Mouse (Mus musculus): ENCODE data around the gene Snhg11. TPM values are rescaled to one million over a fixed set of nuclear protein-coding genes. Genes with fewer than 3 reads are reported as not detected.
"Not testable (repeated sequence)": the region's sequence is repeated elsewhere in the genome, so short reads cannot be mapped to it uniquely, and the experiment has no call there.

The Snhg11 gene
- polyA plus RNA-seq, 1 experiment from 2014 or later = 0.45 TPM

- H3K9ac ChIP-seq (ENCODE audit: low read length) = no peak overlapping the region
- H3K9me3 ChIP-seq (ENCODE audit: control insufficient read depth, low read length) = no peaks in the 10 kb centered on the region
- no peaks in the 10 kb centered on the region for H3K4me1 ChIP-seq (ENCODE audit: control insufficient read depth in 2 of 2, insufficient read depth in 2 of 2, low read length in 2 of 2)
- WGBS = 87% methylated on average over 7 of the region's 7 CpGs
- no peak for ATAC-seq (ENCODE audit: insufficient number of reproducible peaks, insufficient read depth, low FRiP score, low read depth)
- H3K27me3 ChIP-seq (ENCODE audit: control insufficient read depth, insufficient read depth, low read length) = no peaks in the 10 kb centered on the region
- no peak overlapping the region for H3K27ac ChIP-seq (replicated peaks in 1 of 2; ENCODE audit: control insufficient read depth in 1 of 2, insufficient read depth in 1 of 2, low read depth in 2 of 2, low read length in 2 of 2)
- no peaks in the 10 kb centered on the region for H3K36me3 ChIP-seq (ENCODE audit: control insufficient read depth, insufficient read depth, low read length)
- H3K4me2 ChIP-seq (ENCODE audit: low read length) = no peak overlapping the region
- H3K4me3 ChIP-seq (ENCODE audit: control insufficient read depth in 1 of 2, insufficient read depth in 1 of 2, low read depth in 1 of 2, low read length in 2 of 2) = no peak overlapping the region
These were observed 14.0 kb downstream of the Snhg11 start for GRCm38 (mm10) chr2:158389421-158389820.

- no peak overlapping the region for H3K9ac ChIP-seq (ENCODE audit: low read length)
- no peak overlapping the region for H3K27ac ChIP-seq (replicated peaks in 1 of 2; ENCODE audit: control insufficient read depth in 1 of 2, insufficient read depth in 1 of 2, low read depth in 2 of 2, low read length in 2 of 2)
- H3K27me3 ChIP-seq (ENCODE audit: control insufficient read depth, insufficient read depth, low read length) = no peaks in the 10 kb centered on the region; the same call in 1 of the 2 replicates
- no peak for ATAC-seq (ENCODE audit: insufficient number of reproducible peaks, insufficient read depth, low FRiP score, low read depth)
- H3K9me3 ChIP-seq (ENCODE audit: control insufficient read depth, low read length) = no peaks in the 10 kb centered on the region
- H3K4me1 ChIP-seq (ENCODE audit: control insufficient read depth in 2 of 2, insufficient read depth in 2 of 2, low read length in 2 of 2) = no peaks in the 10 kb centered on the region
- H3K36me3 ChIP-seq (ENCODE audit: control insufficient read depth, insufficient read depth, low read length) = no peaks in the 10 kb centered on the region
- H3K4me2 ChIP-seq (ENCODE audit: low read length) = no peak overlapping the region
- no peak overlapping the region for H3K4me3 ChIP-seq (ENCODE audit: control insufficient read depth in 1 of 2, insufficient read depth in 1 of 2, low read depth in 1 of 2, low read length in 2 of 2)
- 85% methylated on average over 6 of the region's 6 CpGs for WGBS
These were observed 20.9 kb downstream of the Snhg11 start for GRCm38 (mm10) chr2:158396369-158396768.

GRCm38 (mm10) chr2:158397140-158397539 lies 21.7 kb downstream of the Snhg11 start:
- not testable (repeated sequence) for H3K27ac ChIP-seq (replicated peaks in 1 of 2; ENCODE audit: control insufficient read depth in 1 of 2, insufficient read depth in 1 of 2, low read depth in 2 of 2, low read length in 2 of 2); H3K9me3 ChIP-seq (ENCODE audit: control insufficient read depth, low read length); H3K36me3 ChIP-seq (ENCODE audit: control insufficient read depth, insufficient read depth, low read length); H3K27me3 ChIP-seq (ENCODE audit: control insufficient read depth, insufficient read depth, low read length); H3K4me3 ChIP-seq (ENCODE audit: control insufficient read depth in 1 of 2, insufficient read depth in 1 of 2, low read depth in 1 of 2, low read length in 2 of 2); H3K4me1 ChIP-seq (ENCODE audit: control insufficient read depth in 2 of 2, insufficient read depth in 2 of 2, low read length in 2 of 2); ATAC-seq (ENCODE audit: insufficient number of reproducible peaks, insufficient read depth, low FRiP score, low read depth); H3K9ac ChIP-seq (ENCODE audit: low read length); H3K4me2 ChIP-seq (ENCODE audit: low read length)
- WGBS = 64% methylated on average over 13 of the region's 13 CpGs

- no peak for ATAC-seq (ENCODE audit: insufficient number of reproducible peaks, insufficient read depth, low FRiP score, low read depth)
- no peaks in the 10 kb centered on the region for H3K36me3 ChIP-seq (ENCODE audit: control insufficient read depth, insufficient read depth, low read length)
- WGBS = 80% methylated on average over 7 of the region's 7 CpGs
- H3K4me3 ChIP-seq (ENCODE audit: control insufficient read depth in 1 of 2, insufficient read depth in 1 of 2, low read depth in 1 of 2, low read length in 2 of 2) = no peak overlapping the region
- no peaks in the 10 kb centered on the region; the same call in 1 of the 2 replicates for H3K27me3 ChIP-seq (ENCODE audit: control insufficient read depth, insufficient read depth, low read length)
- H3K4me2 ChIP-seq (ENCODE audit: low read length) = no peak overlapping the region
- H3K9me3 ChIP-seq (ENCODE audit: control insufficient read depth, low read length) = no peaks in the 10 kb centered on the region
- H3K27ac ChIP-seq (replicated peaks in 1 of 2; ENCODE audit: control insufficient read depth in 1 of 2, insufficient read depth in 1 of 2, low read depth in 2 of 2, low read length in 2 of 2) = no peak overlapping the region
- H3K4me1 ChIP-seq (ENCODE audit: control insufficient read depth in 2 of 2, insufficient read depth in 2 of 2, low read length in 2 of 2) = no peaks in the 10 kb centered on the region
- H3K9ac ChIP-seq (ENCODE audit: low read length) = no peak overlapping the region
These were observed 27.5 kb downstream of the Snhg11 start for GRCm38 (mm10) chr2:158402915-158403314.

GRCm38 (mm10) chr2:158408997-158409594 lies 33.7 kb downstream of the Snhg11 start:
- peak overlapping the region; percentile 69 for H3K4me2 ChIP-seq (ENCODE audit: low read length)
- no peak for ATAC-seq (ENCODE audit: insufficient number of reproducible peaks, insufficient read depth, low FRiP score, low read depth)
- 21% methylated on average over 14 of the region's 14 CpGs for WGBS

GRCm38 (mm10) chr2:158409595-158410021 lies 34.2 kb downstream of the Snhg11 start, which contains the start of gene Ralgapb:
TSS of gene Ralgapb (plus strand) at chr2:158409848.
- peak within 1 kb of the TSS; percentile 91 to 99 for H3K4me3 ChIP-seq (ENCODE audit: control insufficient read depth in 1 of 2, insufficient read depth in 1 of 2, low read depth in 1 of 2, low read length in 2 of 2)
- no peaks in the 10 kb centered on the region for H3K27me3 ChIP-seq (ENCODE audit: control insufficient read depth, insufficient read depth, low read length)
- peak; percentile 92 for ATAC-seq (ENCODE audit: insufficient number of reproducible peaks, insufficient read depth, low FRiP score, low read depth)
- H3K4me1 ChIP-seq (ENCODE audit: control insufficient read depth in 2 of 2, insufficient read depth in 2 of 2, low read length in 2 of 2) = peaks cover 3 to 21% of the 10 kb centered on the region in 2 experiments; a peak in 3 of 4 replicates
- no peaks in the 10 kb centered on the region for H3K36me3 ChIP-seq (ENCODE audit: control insufficient read depth, insufficient read depth, low read length)
- no peaks in the 10 kb centered on the region for H3K9me3 ChIP-seq (ENCODE audit: control insufficient read depth, low read length)
- H3K4me2 ChIP-seq (ENCODE audit: low read length) = peak within 1 kb of the TSS; percentile 94
- H3K27ac ChIP-seq (replicated peaks in 1 of 2; ENCODE audit: control insufficient read depth in 1 of 2, insufficient read depth in 1 of 2, low read depth in 2 of 2, low read length in 2 of 2) = peak within 1 kb of the TSS; percentile 87 to 90
- WGBS = under 1% methylated on average over 46 of the region's 46 CpGs
- H3K9ac ChIP-seq (ENCODE audit: low read length) = peak within 1 kb of the TSS; percentile 92

More at GRCm38 (mm10) chr2:158408997-158409594, 33.7 kb downstream of the Snhg11 start:
- H3K9me3 ChIP-seq (ENCODE audit: control insufficient read depth, low read length) = no peaks in the 10 kb centered on the region
- H3K27ac ChIP-seq (replicated peaks in 1 of 2; ENCODE audit: control insufficient read depth in 1 of 2, insufficient read depth in 1 of 2, low read depth in 2 of 2, low read length in 2 of 2) = no peak overlapping the region
- no peaks in the 10 kb centered on the region for H3K36me3 ChIP-seq (ENCODE audit: control insufficient read depth, insufficient read depth, low read length)
- H3K4me3 ChIP-seq (ENCODE audit: control insufficient read depth in 1 of 2, insufficient read depth in 1 of 2, low read depth in 1 of 2, low read length in 2 of 2) = peak overlapping the region; percentile 39 to 91
- no peaks in the 10 kb centered on the region for H3K27me3 ChIP-seq (ENCODE audit: control insufficient read depth, insufficient read depth, low read length)
- H3K4me1 ChIP-seq (ENCODE audit: control insufficient read depth in 2 of 2, insufficient read depth in 2 of 2, low read length in 2 of 2) = peaks cover 3 to 20% of the 10 kb centered on the region in 2 experiments; a peak in 3 of 4 replicates
- peak overlapping the region; percentile 66 for H3K9ac ChIP-seq (ENCODE audit: low read length)

GRCm38 (mm10) chr2:158410022-158411014 lies 34.9 kb downstream of the Snhg11 start:
- Histone ChIP-seq H3K4me1 (ENCODE audit: control insufficient read depth in 2 of 2, insufficient read depth in 2 of 2, low read length in 2 of 2) (peaks cover 3 to 23% of the 10 kb centered on the region in 2 experiments; a peak in 3 of 4 replicates), H3K27me3 (ENCODE audit: control insufficient read depth, insufficient read depth, low read length) (no peaks in the 10 kb centered on the region), H3K9ac (ENCODE audit: low read length) (peak overlapping the region; percentile 92), H3K36me3 (ENCODE audit: control insufficient read depth, insufficient read depth, low read length) (no peaks in the 10 kb centered on the region), H3K4me2 (ENCODE audit: low read length) (peak overlapping the region; percentile 94), H3K9me3 (ENCODE audit: control insufficient read depth, low read length) (no peaks in the 10 kb centered on the region), H3K4me3 (ENCODE audit: control insufficient read depth in 1 of 2, insufficient read depth in 1 of 2, low read depth in 1 of 2, low read length in 2 of 2) (peak overlapping the region; percentile 91 to 99), H3K27ac (replicated peaks in 1 of 2; ENCODE audit: control insufficient read depth in 1 of 2, insufficient read depth in 1 of 2, low read depth in 2 of 2, low read length in 2 of 2) (peak overlapping the region; percentile 87 to 90)
- peak; percentile 71 for ATAC-seq (ENCODE audit: insufficient number of reproducible peaks, insufficient read depth, low FRiP score, low read depth)
- 1% methylated on average over 49 of the region's 67 CpGs for WGBS
